Mouse (Mus musculus) c-Kit-positive CD71-positive TER-119-positive erythroid progenitor cells, embryonic 14.5 days (primary cell): Measurements from ENCODE around the gene Grik5.
A peak's percentile ranks its signal among the peaks of the same experiment; 100 is the strongest.
"Not testable (repeated sequence)": the region's sequence is repeated elsewhere in the genome, so short reads cannot be mapped to it uniquely, and the experiment has no call there.

Source experiments
- DNase-seq: peaks from one replicate; pipeline ENCODE4 v3.0.0-alpha.2; 2013; ENCODE audit warnings: low spot score

Gene Grik5

DNA sequence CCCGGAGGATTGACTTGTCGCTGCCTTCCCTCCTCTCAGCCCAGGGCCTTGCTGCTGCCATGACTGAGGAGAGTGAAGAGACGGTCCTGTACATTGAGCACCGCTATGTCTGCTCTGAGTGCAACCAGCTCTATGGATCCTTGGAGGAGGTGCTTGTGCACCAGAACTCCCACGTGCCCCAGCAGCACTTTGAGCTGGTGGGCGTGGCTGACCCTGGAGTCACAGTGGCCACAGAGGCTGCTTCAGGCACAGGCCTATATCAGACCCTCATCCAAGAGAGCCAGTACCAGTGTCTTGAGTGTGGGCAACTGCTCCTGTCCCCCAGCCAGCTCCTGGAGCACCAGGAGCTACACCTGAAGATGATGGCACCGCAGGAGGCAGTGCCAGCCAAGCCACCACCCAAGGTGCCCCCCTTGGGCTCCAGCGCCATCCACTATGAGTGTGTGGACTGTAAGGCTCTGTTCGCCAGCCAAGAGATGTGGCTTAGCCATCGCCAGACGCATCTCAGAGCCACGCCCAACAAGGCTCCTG is 7.4 kb upstream of the Grik5 start:
- no peak for DNase-seq

DNA sequence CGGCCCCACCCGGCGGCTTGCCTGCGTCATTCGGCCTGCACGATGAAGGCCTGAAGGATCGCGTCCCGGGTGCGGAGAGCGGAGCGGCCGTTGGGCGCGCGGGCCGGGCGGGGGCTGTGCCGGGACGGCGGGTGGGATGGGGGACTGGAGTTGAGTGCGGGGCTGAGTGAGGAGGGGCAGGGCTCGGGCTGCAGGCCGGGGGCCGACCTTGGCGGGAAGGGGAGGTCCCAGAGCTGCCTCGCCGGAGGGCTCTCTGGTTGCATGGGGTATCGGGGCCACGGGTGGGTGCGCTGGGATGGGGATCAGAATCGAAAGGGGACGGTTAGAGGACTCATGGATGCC is 5.2 kb upstream of the Grik5 start:
- no peak for DNase-seq

DNA sequence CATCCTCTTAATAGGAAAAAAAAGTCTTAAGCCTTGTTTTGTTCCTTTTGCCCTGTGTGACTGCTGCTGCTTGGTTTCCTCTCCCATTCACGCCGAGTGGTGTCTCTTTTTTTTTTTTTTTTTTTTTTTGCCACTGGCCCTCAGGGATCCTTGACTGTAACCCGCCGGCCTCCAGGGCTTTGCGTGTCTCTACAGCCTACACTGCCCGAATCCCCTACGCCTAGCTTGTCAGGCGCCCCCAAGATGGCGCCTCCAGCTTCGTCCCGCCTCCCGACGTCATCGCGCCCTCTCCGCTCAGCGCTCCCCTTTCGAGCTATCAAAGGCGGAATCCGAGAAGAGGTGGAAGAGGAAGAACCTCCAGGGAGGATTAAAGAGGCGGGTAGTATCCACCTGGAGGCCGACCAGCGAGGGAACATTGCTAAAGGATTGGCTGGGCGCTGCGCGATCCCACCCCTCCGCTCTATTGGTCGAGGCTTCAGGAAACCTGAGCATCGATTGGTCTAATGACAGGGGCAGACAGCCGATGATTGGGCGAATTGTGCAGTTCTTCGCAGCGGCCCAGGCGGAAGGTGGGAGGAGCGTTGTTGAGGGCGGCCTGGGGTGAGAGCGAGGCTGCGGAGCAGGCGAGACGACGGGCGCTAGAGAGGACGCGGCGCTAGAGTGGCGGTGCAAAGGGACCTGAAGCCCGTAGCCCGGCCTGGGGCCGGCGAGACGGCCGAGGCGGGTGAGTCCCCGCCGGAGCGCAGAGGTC is 4.7 kb upstream of the Grik5 start:
- peak; percentile 97 for DNase-seq

DNA sequence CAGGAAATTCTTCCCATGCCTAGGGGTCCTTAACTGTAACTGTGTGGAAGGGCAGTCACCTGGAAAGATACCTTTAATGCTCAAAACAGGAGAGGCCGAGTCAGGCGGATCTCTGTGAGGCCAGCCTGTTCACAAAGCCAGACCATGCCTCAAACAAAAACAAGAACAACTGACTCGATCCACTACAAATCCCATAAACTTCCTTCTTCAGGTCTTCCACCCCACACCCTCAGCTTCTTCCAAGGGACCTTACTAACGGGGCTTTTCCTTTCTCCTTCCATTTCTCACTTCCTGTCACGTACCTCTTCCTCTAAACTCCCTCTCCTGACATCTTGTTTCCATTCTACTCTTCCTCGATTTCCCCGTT is 4.1 kb upstream of the Grik5 start:
- DNase-seq: peak; percentile 40

DNA sequence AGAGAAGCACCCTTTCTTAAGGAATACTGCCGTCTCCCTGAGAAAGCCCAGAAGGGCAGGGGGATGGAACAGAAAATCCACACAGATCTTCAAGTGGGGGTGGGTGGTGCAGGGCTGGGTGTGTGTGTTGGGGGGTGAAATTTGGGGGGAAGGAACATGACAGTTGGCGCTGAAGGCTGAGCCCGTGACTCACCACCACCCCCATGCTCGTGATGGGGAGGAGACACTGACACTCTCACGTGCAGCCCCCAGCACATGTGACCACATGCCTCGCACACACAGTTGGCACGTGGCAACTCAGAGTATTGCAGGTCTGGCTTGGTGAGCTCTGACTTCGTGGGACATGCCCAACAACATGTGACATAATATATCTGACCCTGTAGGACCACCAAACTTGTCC is 1.8 kb upstream of the Grik5 start:
- DNase-seq: no peak

DNA sequence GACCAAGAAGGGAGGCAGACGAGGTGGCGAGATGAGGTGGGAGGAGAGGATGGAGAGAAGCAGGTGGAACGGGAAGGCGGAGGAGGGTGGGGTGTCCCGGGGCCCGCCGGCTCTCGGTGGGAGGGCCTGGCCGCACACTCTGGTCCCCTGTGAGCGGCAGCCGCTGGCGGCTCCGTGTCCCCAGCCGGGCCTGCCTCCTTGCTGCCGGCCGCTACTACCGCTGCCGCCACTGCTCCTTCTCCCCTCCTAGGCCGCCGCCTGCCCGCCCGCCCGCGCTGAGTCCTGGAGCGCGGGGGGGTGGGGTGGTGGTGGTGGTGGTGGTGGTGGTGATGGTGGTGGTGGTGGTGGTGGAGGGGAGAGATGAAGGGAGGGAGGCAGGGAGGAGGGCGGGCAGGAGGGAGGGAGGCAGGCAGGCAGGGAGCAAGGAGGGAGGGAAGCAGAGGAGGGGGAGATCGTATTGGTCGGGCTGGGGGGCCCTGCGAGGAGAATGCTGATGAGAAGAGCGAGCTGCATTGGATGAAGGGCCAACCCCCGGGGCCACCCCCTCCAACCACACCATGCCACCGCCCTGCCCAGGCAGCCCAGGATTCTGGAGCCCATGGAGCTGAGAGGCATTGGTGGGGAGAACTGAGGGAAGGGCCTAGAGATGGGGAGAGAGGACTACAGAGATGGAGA is 707 bp upstream of the Grik5 start:
- no peak for DNase-seq

DNA sequence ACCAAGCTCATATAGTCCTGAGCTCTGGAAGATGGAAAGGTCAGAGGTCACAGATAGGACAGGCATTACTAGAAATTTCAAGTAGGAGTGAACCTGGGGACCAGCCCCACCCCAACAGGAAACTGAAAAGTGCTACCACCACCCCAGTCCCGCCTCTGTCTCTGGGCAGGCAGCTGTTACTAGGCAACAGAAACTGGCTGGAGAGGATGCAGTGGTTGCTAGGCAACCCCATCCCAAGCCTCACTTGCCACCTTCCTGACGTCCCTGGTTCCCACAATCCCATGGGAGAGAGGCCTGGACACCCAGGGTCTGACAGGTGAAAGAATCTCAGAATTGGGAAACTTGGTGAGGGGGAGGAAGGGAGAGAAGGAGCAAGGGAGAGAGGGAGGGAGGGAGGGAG is 3.4 kb downstream of the Grik5 start:
- no peak for DNase-seq

DNA sequence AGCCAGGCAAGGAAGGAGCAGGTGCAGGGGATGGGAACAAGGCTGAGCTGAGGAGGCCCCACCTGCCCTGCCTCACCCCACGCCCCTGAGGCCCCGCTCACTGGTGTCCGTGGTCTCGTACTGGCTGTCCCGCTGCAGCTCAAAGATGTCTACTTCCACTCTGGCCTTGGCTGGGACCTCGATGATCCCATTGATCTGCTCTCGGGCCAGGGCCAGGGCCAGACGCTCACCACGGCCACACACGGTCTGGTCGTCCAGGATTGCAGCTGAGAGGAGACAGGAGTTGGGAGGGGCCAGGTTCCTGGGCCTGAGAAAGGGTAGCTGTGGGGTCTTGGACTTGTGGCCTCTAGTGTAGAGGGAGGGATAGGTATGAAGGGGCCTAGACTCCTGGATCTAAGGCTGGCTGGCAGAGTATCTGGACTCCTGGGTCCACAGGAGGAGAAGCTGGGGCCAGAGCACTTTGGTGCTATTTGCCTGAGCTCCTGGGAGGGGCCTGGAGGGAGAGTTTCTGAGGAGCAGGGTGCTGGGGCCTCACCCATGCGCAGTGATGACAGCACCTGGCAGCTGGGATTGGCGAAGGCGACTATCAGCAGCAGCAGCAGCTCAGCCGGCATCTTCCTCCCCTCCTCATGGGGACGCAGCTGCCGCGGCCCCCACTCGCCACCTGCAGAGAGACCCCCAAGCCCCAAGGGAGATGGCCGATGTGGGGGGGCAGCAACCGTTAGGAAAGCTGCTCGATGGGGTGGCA is 4.1 kb downstream of the Grik5 start:
- DNase-seq: no peak

DNA sequence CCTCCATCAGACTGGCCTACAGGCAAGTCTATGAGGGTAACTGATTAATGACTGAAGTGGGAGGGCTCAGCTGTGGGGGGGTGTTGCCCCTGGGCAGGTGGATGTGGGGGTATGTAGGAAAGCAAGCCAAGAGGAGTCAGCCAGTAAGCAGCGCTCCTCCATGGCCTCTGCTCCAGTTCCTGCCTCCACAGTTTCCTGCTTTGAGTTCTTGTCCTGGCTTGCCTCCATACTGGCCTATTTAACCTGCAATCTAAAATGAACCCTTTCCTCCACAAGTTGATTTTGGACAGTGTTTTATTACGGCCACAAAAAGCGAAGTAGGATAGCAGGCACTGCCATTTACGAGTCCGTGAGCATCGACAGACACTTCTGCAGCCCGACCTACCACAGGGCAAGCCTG is 4.8 kb downstream of the Grik5 start:
- DNase-seq: no peak

DNA sequence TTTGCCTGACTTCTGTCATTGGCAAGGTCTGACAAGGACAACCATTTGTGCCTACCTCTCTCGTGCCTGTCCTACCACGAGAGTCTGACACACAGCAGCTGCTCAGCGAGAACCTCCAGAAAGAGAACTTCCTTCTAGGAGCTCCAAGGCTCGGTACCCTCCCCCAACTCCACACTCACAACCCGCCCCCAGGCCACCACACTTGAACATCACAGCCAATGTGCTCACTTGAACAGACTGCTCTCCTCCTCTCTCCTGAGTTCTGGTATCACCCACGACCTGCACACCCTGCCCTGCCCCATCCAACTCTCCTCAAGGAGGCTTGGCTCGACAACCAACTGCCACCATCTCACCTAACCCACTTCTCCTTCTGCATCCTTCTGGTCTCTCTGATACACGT is 8.2 kb downstream of the Grik5 start:
- no peak for DNase-seq

DNA sequence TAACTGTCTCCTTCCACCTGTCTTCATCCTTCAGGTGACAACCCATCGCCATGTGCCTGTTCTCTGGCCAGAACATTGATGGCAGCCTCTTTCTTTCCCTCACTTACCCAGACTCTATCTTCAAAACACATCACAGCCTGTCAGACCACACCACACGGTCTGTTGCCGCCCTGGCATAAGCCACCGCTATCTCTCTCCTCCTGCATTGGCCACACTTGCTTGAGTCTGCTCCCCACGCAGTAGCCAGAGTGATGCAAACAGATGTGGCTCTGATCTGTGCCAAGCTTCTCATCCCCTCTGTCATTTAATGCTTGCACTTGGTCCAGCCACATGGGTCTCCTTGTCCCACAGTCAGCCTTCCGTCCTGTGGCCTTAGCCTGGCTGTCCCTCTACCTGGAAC is 8.8 kb downstream of the Grik5 start:
- DNase-seq: no peak

DNA sequence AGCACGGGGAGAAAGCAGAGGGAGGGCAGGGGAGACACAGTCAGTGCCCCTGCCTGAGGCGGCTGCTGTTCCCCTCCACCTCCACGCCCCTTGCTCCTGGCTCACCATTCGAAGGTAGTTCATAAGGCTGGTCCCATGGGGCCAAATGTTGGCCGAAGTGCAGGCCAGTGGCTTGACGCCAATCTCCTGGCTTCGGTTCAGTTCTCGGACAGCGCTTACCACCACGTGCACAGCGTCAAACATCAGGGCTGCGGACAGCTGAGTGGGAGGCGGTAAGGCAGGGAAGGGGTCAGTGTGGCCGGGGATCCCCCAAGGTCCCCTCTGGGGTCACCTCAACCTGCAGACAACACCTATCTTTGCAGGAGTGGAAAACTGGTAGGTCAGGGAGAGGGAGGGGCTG is 13.3 kb downstream of the Grik5 start:
- DNase-seq: no peak

DNA sequence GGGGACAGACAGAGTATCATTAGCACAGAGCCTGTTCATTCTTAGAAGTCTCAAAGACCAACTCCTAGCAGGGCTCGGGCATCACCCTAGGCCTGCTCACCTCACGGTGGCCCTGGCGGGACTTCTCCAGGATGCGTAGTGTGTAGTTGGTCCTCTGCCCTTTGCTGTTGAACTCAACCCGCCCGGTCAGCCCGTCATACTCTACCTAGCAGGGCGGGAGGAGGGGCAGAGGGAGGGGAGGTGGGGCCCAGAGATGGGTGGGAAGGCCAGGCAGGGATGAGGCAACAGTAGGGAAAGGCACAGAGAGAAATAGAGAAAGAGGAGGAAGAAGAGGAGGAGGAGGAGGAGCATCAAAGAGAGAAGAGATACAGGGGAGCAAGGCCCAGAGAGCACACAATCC is 13.8 kb downstream of the Grik5 start:
- no peak for DNase-seq

DNA sequence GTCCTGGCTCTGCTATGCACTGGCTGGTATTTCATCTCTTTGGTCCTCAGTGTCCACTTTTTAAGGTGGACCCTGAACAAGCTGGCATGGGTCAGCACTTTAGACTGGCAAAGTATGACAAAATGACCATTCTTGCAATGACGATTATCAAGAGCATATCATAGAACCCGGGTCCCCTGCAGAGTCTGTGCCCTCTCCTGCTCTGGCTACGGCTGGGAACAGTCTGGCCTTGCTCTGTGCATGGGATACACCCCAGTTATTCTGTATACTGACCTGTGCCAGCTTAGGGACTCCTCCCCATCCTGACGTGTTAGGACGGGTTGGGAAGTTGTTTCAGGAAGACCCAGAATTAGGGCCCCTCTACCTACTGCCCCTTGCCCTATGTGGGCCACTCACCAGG is 14.3 kb downstream of the Grik5 start:
- DNase-seq: no peak

DNA sequence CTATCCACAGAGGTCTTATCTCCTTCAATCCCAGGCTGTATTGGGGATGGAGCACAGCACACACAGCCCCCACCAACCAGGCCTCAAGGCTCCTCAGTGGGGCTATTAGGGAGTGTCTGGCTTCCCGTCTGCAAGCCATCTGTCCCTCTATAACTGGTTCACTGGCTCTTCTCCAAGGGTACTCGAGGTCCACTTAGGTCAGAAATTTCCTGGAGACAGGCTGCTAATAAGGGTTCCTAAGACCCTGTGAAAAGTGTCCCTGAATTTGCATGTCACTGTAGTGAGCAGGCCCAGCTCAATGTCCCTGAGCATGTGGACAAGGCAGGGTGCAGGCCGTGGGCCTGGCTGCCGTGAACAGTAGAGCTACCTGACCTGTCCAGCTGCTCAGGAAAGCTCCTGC is 15.2 kb downstream of the Grik5 start:
- DNase-seq: no peak

DNA sequence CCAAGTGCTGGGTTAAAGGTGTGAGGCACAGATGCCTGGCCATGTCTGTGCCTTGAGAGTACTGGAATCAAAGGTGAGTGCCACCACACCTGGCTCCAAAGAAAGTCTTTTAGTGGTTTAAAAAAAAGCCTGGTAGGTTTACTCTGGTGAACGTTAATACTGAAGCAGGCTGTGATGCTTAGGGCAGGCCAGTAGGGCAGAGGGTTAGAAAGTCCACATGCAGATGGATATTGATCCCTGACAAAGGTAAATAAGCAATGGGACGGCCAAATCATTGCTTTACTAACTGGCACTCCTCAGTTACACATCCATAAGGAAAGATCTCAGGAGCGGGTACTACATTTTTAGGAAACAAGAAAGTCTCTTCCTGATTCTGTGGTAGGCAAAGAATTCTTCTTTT is 19.6 kb downstream of the Grik5 start:
- DNase-seq: no peak

DNA sequence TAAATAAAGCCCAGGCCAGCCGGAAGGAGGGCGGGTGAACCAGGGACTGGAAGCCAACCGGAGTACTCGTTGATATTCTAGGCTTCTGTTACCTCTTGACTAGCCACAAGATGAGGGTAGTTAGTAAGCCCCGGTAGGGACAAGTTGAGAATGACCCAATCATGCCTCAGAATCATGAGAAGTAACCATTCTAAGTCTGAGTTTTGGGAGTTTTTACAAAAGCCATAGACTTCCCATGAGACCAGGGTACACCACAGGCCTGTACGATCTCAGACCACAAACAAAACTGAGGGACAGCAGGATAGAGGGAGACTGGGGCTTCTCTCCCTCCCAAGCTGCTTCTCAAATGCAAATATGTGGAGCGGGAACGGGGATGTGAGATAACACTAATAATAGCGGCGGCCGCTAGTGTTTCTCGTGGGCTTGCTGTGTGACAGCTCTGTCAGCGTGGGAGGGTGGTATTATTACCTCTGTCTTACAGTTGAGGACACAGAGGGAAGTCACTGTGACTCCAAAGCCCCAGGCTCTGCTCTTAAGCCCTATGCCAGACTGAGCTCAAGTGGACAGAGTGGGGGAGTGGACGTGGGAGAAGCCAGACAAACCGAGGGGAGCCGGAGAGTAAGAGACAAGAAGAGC is 22.7 kb downstream of the Grik5 start:
- no peak for DNase-seq

DNA sequence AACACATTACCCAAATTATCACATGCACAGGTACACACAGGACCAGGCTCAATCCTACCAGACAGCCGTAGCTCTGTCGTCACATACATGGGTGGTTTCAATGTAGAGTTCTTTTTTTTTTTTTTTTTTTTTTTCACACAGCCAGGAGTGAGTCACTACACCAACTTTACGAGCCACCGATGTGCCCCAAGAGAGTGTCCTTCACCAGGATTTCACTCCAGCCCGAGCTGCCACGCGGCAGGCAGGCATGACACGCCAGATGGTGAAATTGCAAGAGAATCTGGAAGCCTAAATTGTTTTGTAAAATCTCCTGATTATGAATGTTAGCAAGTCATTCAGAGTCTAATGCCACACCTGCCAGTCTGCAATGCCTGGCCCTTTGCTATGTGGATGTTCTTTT is 24.8 kb downstream of the Grik5 start:
- DNase-seq: no peak

DNA sequence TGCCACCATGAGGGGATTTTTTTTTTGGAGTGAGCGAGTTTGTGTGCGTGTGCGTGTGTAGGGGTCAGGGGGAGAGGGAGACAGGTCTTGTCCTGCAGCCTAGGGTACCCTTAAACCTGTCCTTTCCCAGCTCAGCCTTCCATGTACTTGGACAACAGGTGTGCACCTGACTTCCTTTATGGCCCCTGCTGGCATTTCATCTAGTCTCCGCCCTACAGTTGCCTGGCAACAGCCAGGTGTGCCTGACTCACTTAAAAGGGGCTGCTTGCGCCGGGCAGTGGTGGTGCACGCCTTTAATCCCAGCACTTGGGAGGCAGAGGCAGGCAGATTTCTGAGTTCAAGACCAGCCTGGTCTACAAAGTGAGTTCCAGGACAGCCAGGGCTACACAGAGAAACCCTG is 27.5 kb downstream of the Grik5 start:
- not testable (repeated sequence) for DNase-seq

DNA sequence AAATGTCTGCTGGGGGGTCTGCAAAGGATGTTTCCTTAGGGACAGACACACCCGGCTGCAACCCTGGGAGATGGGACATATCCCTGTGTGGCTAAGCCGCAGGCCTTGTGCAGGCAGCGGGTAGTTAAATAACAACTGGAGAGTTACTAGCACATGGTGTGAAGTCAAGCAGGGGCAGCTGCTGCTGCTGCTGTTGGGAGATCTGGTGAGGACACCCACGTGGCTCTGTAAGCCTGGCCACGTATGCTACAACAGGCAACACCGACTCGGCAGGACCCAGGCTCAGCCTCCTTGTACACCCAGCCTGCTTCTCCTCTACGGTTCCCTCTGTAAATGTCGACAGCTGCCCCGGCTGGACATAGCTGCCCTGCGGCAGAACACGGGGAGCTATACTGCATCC is 30.2 kb downstream of the Grik5 start:
- DNase-seq: no peak

DNA sequence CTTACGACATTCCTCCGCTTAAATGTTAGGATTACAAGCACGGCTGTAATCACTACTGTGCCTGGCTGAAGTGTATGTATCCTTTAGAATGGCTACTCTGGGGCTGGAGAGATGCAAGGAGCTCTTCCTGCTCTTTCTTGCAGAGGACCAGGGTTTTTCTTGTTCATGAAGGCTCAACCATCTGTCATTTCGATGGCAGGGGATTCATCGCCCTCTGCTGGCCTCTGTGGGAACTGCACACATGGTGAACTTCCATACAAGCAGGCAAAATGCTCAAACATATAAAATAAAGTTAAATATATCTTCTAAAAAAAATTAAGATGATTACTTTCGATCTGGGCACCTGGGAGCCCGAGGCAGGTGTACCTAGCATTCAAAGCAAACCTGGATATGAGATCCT is 36.2 kb downstream of the Grik5 start:
- DNase-seq: peak; percentile 61

DNA sequence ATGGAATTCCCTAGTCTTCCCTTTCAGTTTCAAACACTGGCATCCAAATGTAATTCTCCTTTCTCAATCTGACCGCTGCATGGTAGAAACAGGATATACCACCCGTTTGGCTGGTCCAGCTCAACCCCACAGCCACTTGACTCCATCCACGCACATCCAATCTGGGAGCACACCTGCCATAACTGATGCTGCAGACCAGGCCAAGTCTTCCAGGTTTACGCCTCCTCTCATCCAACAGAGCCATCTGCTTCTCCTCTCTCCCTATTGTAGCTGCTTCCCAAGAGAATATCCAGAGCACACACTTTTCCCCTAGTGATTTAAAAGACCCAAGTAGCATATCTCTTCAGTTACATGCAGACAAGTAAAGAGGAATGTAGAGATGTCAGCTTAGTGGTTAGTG is 37.4 kb downstream of the Grik5 start:
- no peak for DNase-seq

DNA sequence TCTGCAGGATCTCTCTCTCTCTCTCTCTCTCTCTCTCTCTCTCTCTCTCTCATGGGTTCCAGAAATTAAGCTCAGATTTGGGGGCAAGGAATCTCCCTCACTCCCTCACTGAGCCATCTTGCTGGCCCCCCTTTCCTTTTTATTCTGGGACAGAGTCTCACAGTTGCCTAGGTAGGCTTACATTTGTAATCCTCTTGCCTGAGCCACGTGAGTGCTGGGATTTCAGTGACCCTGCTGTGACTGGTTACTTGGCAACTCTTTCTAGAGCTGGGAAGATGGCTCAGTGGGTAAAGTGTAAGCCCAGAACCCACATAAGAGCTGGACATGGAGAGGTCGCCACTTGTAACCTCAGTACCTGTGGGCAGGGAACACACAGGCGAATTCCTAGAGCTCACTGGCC is 40.6 kb downstream of the Grik5 start:
- no peak for DNase-seq
